Mouse (Mus musculus) G1E (cell line): Measurements from ENCODE around the gene Casc3.

Experiments used
- CTCF ChIP-seq: IDR thresholded peaks from 2 replicates; pipeline ENCODE4 v1.5.1; 2012; ENCODE audit warnings: low read depth, low read length, inconsistent platforms, mixed read lengths
- GATA1 ChIP-seq: IDR thresholded peaks from 2 replicates; pipeline ENCODE4 v1.6.1; 2012; ENCODE audit warnings: borderline replicate concordance, low read length, inconsistent platforms, mixed read lengths
- GATA2 ChIP-seq: IDR thresholded peaks from 2 replicates; pipeline ENCODE4 v1.6.1; 2012; ENCODE audit warnings: low read depth, low read length, inconsistent platforms, borderline replicate concordance
- POLR2AphosphoS5 ChIP-seq: IDR thresholded peaks from 2 replicates; pipeline ENCODE4 v1.6.1; 2012; ENCODE audit warnings: low read depth, low read length, inconsistent platforms; ENCODE audit not compliant: insufficient replicate concordance
- TAL1 ChIP-seq: conservative IDR thresholded peaks from 2 replicates; pipeline ENCODE4 v1.6.1; 2012; ENCODE audit warnings: low read depth, low read length, inconsistent platforms, mixed read lengths

DNA sequence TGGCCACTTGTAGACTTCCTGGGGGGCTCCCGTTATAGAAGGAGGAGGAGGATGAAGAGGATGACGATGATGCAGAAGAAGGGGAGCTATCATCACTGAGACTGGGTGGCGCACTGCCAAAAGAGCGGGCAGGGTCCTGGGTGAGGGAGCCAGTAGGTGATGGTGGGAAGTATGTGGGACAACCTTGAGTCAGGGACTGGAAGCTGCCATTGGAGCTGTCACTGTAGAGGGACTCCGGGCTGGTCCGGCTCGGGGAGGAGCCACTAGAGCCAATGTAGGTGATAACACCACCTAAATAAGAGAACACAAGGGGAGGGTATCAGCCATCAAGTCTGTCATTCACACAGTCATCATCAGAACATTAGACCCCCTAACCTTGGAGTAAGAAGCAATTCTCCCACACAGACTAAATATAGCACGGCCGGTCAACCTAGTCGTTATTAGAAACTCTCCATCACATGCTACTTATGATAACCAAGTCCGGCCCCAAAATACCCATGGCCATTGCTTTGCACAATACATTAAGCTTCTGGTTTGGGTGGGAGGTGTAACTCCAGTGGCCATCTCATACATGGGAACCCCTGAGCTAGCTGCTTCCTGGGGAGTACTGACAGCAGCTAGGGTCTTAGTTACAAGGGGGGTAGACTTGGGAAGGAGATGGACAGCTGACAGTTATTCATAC, 32.7 kb upstream of the Casc3 start:
- TF ChIP-seq TAL1 (no peak), CTCF (no peak), GATA1 (no peak), POLR2AphosphoS5 (no peak), GATA2 (no peak)
